Mouse (Mus musculus): Measurements from ENCODE around the gene Igfbp2. TPM values are rescaled to one million over a fixed set of nuclear protein-coding genes. Genes with fewer than 3 reads are reported as not detected.

The Igfbp2 gene
- polyA plus RNA-seq, 1 experiment from 2014 or later, result 341 TPM

- WGBS, result 60% methylated on average over 4 of the region's 4 CpGs
Measured at GRCm38 (mm10) chr1:72804031-72804430, 20.3 kb upstream of the Igfbp2 start.

GRCm38 (mm10) chr1:72805037-72805436 lies 19.3 kb upstream of the Igfbp2 start:
- H3K27ac ChIP-seq (replicated peaks), result no peak overlapping the region
- no peak for ATAC-seq (ENCODE audit: low FRiP score)
- 32% methylated on average over 8 of the region's 8 CpGs for WGBS

More at GRCm38 (mm10) chr1:72804031-72804430, 20.3 kb upstream of the Igfbp2 start:
- Histone ChIP-seq H3K9ac (replicated peaks) (no peak overlapping the region), H3K4me2 (no peak overlapping the region), H3K9me3 (replicated peaks) (no peaks in the 10 kb centered on the region), H3K27me3 (replicated peaks) (no peaks in the 10 kb centered on the region), H3K27ac (replicated peaks) (0 out of 2 replicates have a peak overlapping the region, but pooled peaks have one; percentile 29), H3K36me3 (no peaks in the 10 kb centered on the region), H3K4me3 (replicated peaks) (no peak overlapping the region), H3K4me1 (peaks cover 26% of the 10 kb centered on the region)
- no peak for ATAC-seq (ENCODE audit: low FRiP score)

GRCm38 (mm10) chr1:72805476-72806043 lies 18.7 kb upstream of the Igfbp2 start:
- WGBS, result 17% methylated on average over 4 of the region's 4 CpGs
- Histone ChIP-seq H3K4me3 (replicated peaks) (no peak overlapping the region), H3K4me1 (peaks cover 26% of the 10 kb centered on the region), H3K36me3 (no peaks in the 10 kb centered on the region), H3K4me2 (no peak overlapping the region), H3K9me3 (replicated peaks) (no peaks in the 10 kb centered on the region), H3K27ac (replicated peaks) (no peak overlapping the region), H3K27me3 (replicated peaks) (no peaks in the 10 kb centered on the region), H3K9ac (replicated peaks) (no peak overlapping the region)
- ATAC-seq (ENCODE audit: low FRiP score), result 0 out of 2 replicates have a peak, but pooled peaks have one; percentile 32

More at GRCm38 (mm10) chr1:72805037-72805436, 19.3 kb upstream of the Igfbp2 start:
- no peaks in the 10 kb centered on the region for H3K9me3 ChIP-seq (replicated peaks)
- H3K4me2 ChIP-seq, result no peak overlapping the region
- H3K4me1 ChIP-seq, result peaks cover 26% of the 10 kb centered on the region
- H3K9ac ChIP-seq (replicated peaks), result no peak overlapping the region
- no peaks in the 10 kb centered on the region for H3K27me3 ChIP-seq (replicated peaks)
- no peak overlapping the region for H3K4me3 ChIP-seq (replicated peaks)
- no peaks in the 10 kb centered on the region for H3K36me3 ChIP-seq

- Histone ChIP-seq H3K36me3 (no peaks in the 10 kb centered on the region), H3K9ac (replicated peaks) (no peak overlapping the region), H3K4me3 (replicated peaks) (no peak overlapping the region), H3K4me1 (peaks cover 26% of the 10 kb centered on the region), H3K4me2 (no peak overlapping the region), H3K27ac (replicated peaks) (no peak overlapping the region), H3K9me3 (replicated peaks) (no peaks in the 10 kb centered on the region), H3K27me3 (replicated peaks) (no peaks in the 10 kb centered on the region)
- 0 out of 2 replicates have a peak, but pooled peaks have one; percentile 21 for ATAC-seq (ENCODE audit: low FRiP score)
- WGBS, result 8% methylated on average over 11 of the region's 11 CpGs
Measured at GRCm38 (mm10) chr1:72806044-72806584, 18.2 kb upstream of the Igfbp2 start.

GRCm38 (mm10) chr1:72809304-72809703 lies 15.0 kb upstream of the Igfbp2 start:
- Histone ChIP-seq H3K27ac (replicated peaks) (no peak overlapping the region), H3K36me3 (no peaks in the 10 kb centered on the region), H3K9ac (replicated peaks) (no peak overlapping the region), H3K4me1 (peaks cover 31% of the 10 kb centered on the region), H3K4me3 (replicated peaks) (no peak overlapping the region), H3K9me3 (replicated peaks) (no peaks in the 10 kb centered on the region), H3K27me3 (replicated peaks) (no peaks in the 10 kb centered on the region), H3K4me2 (no peak overlapping the region)
- ATAC-seq (ENCODE audit: low FRiP score), result no peak
- whole genome bisulfite sequencing, result 96% methylated on average over 7 of the region's 7 CpGs

- H3K4me3 ChIP-seq (replicated peaks), result no peak overlapping the region
- peaks cover 27% of the 10 kb centered on the region for H3K4me1 ChIP-seq
- H3K4me2 ChIP-seq, result no peak overlapping the region
- no peak overlapping the region for H3K9ac ChIP-seq (replicated peaks)
- no peaks in the 10 kb centered on the region for H3K9me3 ChIP-seq (replicated peaks)
- no peak for ATAC-seq (ENCODE audit: low FRiP score)
- H3K36me3 ChIP-seq, result no peaks in the 10 kb centered on the region
- no peak overlapping the region for H3K27ac ChIP-seq (replicated peaks)
- 86% methylated on average over 7 of the region's 7 CpGs for WGBS
- no peaks in the 10 kb centered on the region for H3K27me3 ChIP-seq (replicated peaks)
Measured at GRCm38 (mm10) chr1:72809951-72810675, 14.2 kb upstream of the Igfbp2 start.

GRCm38 (mm10) chr1:72811061-72811460 lies 13.2 kb upstream of the Igfbp2 start:
- Histone ChIP-seq H3K9me3 (replicated peaks) (no peaks in the 10 kb centered on the region), H3K4me2 (no peak overlapping the region), H3K27ac (replicated peaks) (no peak overlapping the region), H3K27me3 (replicated peaks) (no peaks in the 10 kb centered on the region), H3K4me3 (replicated peaks) (no peak overlapping the region), H3K9ac (replicated peaks) (no peak overlapping the region), H3K4me1 (peaks cover 18% of the 10 kb centered on the region), H3K36me3 (no peaks in the 10 kb centered on the region)
- no peak for ATAC-seq (ENCODE audit: low FRiP score)
- 90% methylated on average over 3 of the region's 3 CpGs for WGBS

- H3K27me3 ChIP-seq (replicated peaks), result no peaks in the 10 kb centered on the region
- H3K27ac ChIP-seq (replicated peaks), result peak overlapping the region; percentile 46; the same call in 1 of the 2 replicates
- H3K36me3 ChIP-seq, result no peaks in the 10 kb centered on the region
- H3K9me3 ChIP-seq (replicated peaks), result no peaks in the 10 kb centered on the region
- H3K4me3 ChIP-seq (replicated peaks), result no peak overlapping the region
- H3K9ac ChIP-seq (replicated peaks), result no peak overlapping the region
- WGBS, result 40% methylated on average over 5 of the region's 5 CpGs
- ATAC-seq (ENCODE audit: low FRiP score), result peak; percentile 24
- no peak overlapping the region for H3K4me2 ChIP-seq
- peaks cover 13% of the 10 kb centered on the region for H3K4me1 ChIP-seq
Measured at GRCm38 (mm10) chr1:72813089-72813638, 11.1 kb upstream of the Igfbp2 start.

GRCm38 (mm10) chr1:72813639-72814403 lies 10.5 kb upstream of the Igfbp2 start:
- WGBS, result 5% methylated on average over 6 of the region's 6 CpGs
- ATAC-seq (ENCODE audit: low FRiP score), result peak; percentile 35
- H3K27ac ChIP-seq (replicated peaks), result peak overlapping the region; percentile 46
- peaks cover 13% of the 10 kb centered on the region for H3K4me1 ChIP-seq
- H3K9me3 ChIP-seq (replicated peaks), result no peaks in the 10 kb centered on the region
- no peaks in the 10 kb centered on the region for H3K27me3 ChIP-seq (replicated peaks)
- H3K9ac ChIP-seq (replicated peaks), result no peak overlapping the region
- H3K4me3 ChIP-seq (replicated peaks), result no peak overlapping the region
- no peak overlapping the region for H3K4me2 ChIP-seq
- no peaks in the 10 kb centered on the region for H3K36me3 ChIP-seq

GRCm38 (mm10) chr1:72815184-72815583 lies 9.1 kb upstream of the Igfbp2 start:
- H3K27ac ChIP-seq (replicated peaks), result no peak overlapping the region
- H3K9me3 ChIP-seq (replicated peaks), result no peaks in the 10 kb centered on the region
- peaks cover 13% of the 10 kb centered on the region for H3K4me1 ChIP-seq
- no peak overlapping the region for H3K4me3 ChIP-seq (replicated peaks)
- no peak for ATAC-seq (ENCODE audit: low FRiP score)
- H3K9ac ChIP-seq (replicated peaks), result no peak overlapping the region
- WGBS, result 59% methylated on average over 5 of the region's 5 CpGs
- H3K36me3 ChIP-seq, result no peaks in the 10 kb centered on the region
- no peak overlapping the region for H3K4me2 ChIP-seq
- H3K27me3 ChIP-seq (replicated peaks), result no peaks in the 10 kb centered on the region

GRCm38 (mm10) chr1:72815616-72816015 lies 8.7 kb upstream of the Igfbp2 start:
- H3K4me1 ChIP-seq, result peaks cover 13% of the 10 kb centered on the region
- no peaks in the 10 kb centered on the region for H3K36me3 ChIP-seq
- 85% methylated on average over 3 of the region's 3 CpGs for WGBS
- H3K4me3 ChIP-seq (replicated peaks), result no peak overlapping the region
- no peaks in the 10 kb centered on the region for H3K27me3 ChIP-seq (replicated peaks)
- H3K27ac ChIP-seq (replicated peaks), result no peak overlapping the region
- ATAC-seq (ENCODE audit: low FRiP score), result no peak
- no peaks in the 10 kb centered on the region for H3K9me3 ChIP-seq (replicated peaks)
- H3K9ac ChIP-seq (replicated peaks), result no peak overlapping the region
- no peak overlapping the region for H3K4me2 ChIP-seq

Data from neural tube, embryonic 15.5 days (tissue).